Mouse (Mus musculus) right cerebral cortex, postnatal 14 days (tissue): Measurements from ENCODE around the gene Prlhr.

ENCODE experiments used
- DNase-seq: peaks from one replicate; pipeline ENCODE4 v3.0.0; 2022

Gene Prlhr

GRCm38 (mm10) chr19:60417611-60418010 is 50.5 kb downstream of the Prlhr start:
- no peak for DNase-seq
